Mouse (Mus musculus) MEL (cell line): ENCODE data around the gene Timm8b. TPM values are rescaled to one million over a fixed set of nuclear protein-coding genes. Genes with fewer than 3 reads are reported as not detected.

Source experiments
- DNase-seq: peaks from one replicate; pipeline ENCODE4 v3.0.0; 2011; ENCODE audit warnings: low read depth, low spot score
- H3K27ac ChIP-seq: 2 replicates; pipeline ENCODE4 v1.5.1; 2012; ENCODE audit warnings: low read depth, mild to moderate bottlenecking, control low read depth, low read length, moderate library complexity; ENCODE audit not compliant: control insufficient read depth
- H3K27me3 ChIP-seq, 2 experiments: fragments of 150-350 bp in 1 of 2; sonication (generic) in 1 of 2; 2 replicates each; pipeline ENCODE4 v1.6.1; 2012; ENCODE audit warnings: low read length in 2 of 2, mild to moderate bottlenecking in 2 of 2, improper control_type of control experiment in 1 of 2, moderate library complexity in 1 of 2; ENCODE audit not compliant: insufficient read depth in 2 of 2, control insufficient read depth in 1 of 2
- H3K36me3 ChIP-seq, 2 experiments: 2 replicates each; pipeline ENCODE4 v1.6.1; 2012 to 2014; ENCODE audit warnings: low read length in 2 of 2, improper control_type of control experiment in 1 of 2, inconsistent platforms in 1 of 2, mild to moderate bottlenecking in 1 of 2; ENCODE audit not compliant: insufficient read depth in 2 of 2, control insufficient read depth in 1 of 2
- H3K4me1 ChIP-seq, 2 experiments: fragments of 150-350 bp in 1 of 2; sonication (generic) in 1 of 2; 2 replicates each; pipeline ENCODE4 v1.6.1; 2012; ENCODE audit warnings: low read length in 2 of 2, improper control_type of control experiment in 1 of 2, mild to moderate bottlenecking in 1 of 2; ENCODE audit not compliant: insufficient read depth in 2 of 2, control insufficient read depth in 1 of 2
- H3K4me3 ChIP-seq, 2 experiments: fragments of 150-350 bp in 1 of 2; sonication (generic) in 1 of 2; 2 replicates each; pipeline ENCODE4 v1.5.1; 2012; ENCODE audit warnings: low read depth in 2 of 2, low read length in 2 of 2, mild to moderate bottlenecking in 2 of 2, moderate library complexity in 2 of 2, control low read depth in 1 of 2, improper control_type of control experiment in 1 of 2; ENCODE audit not compliant: control insufficient read depth in 1 of 2, insufficient read depth in 1 of 2
- H3K79me2 ChIP-seq: 2 replicates; pipeline ENCODE4 v1.6.1; 2012; ENCODE audit warnings: mild to moderate bottlenecking, low read length, moderate library complexity; ENCODE audit not compliant: control insufficient read depth, poor library complexity, insufficient read depth
- H3K9ac ChIP-seq: 2 replicates; pipeline ENCODE4 v1.6.1; 2012; ENCODE audit warnings: low read depth, mild to moderate bottlenecking, control low read depth, low read length, moderate library complexity; ENCODE audit not compliant: control insufficient read depth, poor library complexity, severe bottlenecking
- H3K9me3 ChIP-seq: fragments of 150-350 bp; sonication (generic); replicated peaks from 2 replicates; pipeline ENCODE4 v1.6.1; 2012; ENCODE audit warnings: mild to moderate bottlenecking, low read length, improper control_type of control experiment, moderate library complexity; ENCODE audit not compliant: insufficient read depth
- CHD1 ChIP-seq: IDR thresholded peaks from 2 replicates; pipeline ENCODE4 v1.6.1; 2012; ENCODE audit warnings: low read depth, mild to moderate bottlenecking, inconsistent platforms, low read length, improper control_type of control experiment
- CTCF ChIP-seq, 3 experiments: IDR thresholded peaks in 2 of 3; conservative IDR thresholded peaks in 1 of 3; 2 replicates each; pipeline ENCODE4 v1.5.1; 2011 to 2012; ENCODE audit warnings: low read length in 3 of 3, low read depth in 2 of 3, mild to moderate bottlenecking in 2 of 3, improper control_type of control experiment in 1 of 3, inconsistent platforms in 1 of 3, mixed read lengths in 1 of 3, moderate library complexity in 1 of 3; ENCODE audit not compliant: control insufficient read depth in 1 of 3, insufficient read depth in 1 of 3, poor library complexity in 1 of 3, severe bottlenecking in 1 of 3
- E2F4 ChIP-seq: IDR thresholded peaks from 2 replicates; pipeline ENCODE4 v1.6.1; 2011; ENCODE audit warnings: low read depth, low read length, improper control_type of control experiment, borderline replicate concordance
- ELF1 ChIP-seq: IDR thresholded peaks from 2 replicates; pipeline ENCODE4 v1.6.1; 2014; ENCODE audit warnings: low read depth, mild to moderate bottlenecking, inconsistent platforms, low read length, improper control_type of control experiment, moderate library complexity
- GABPA ChIP-seq: IDR thresholded peaks from 2 replicates; pipeline ENCODE4 v1.6.1; 2012; ENCODE audit warnings: low read depth, mild to moderate bottlenecking, inconsistent platforms, low read length, improper control_type of control experiment, moderate library complexity
- HCFC1 ChIP-seq: IDR thresholded peaks from 2 replicates; pipeline ENCODE4 v1.6.1; 2012; ENCODE audit warnings: low read depth, mild to moderate bottlenecking, inconsistent platforms, low read length, improper control_type of control experiment, moderate library complexity
- JUND ChIP-seq: IDR thresholded peaks from 2 replicates; pipeline ENCODE4 v1.6.1; 2011; ENCODE audit warnings: low read depth, mild to moderate bottlenecking, improper control_type of control experiment, low read length
- KAT2A ChIP-seq: conservative IDR thresholded peaks from 2 replicates; pipeline ENCODE4 v1.6.1; 2012; ENCODE audit warnings: low read depth, low read length, improper control_type of control experiment, inconsistent platforms
- MAFK ChIP-seq: IDR thresholded peaks from 2 replicates; pipeline ENCODE4 v1.6.1; 2011; ENCODE audit warnings: low read depth, mild to moderate bottlenecking, low read length, improper control_type of control experiment, borderline replicate concordance
- MAX ChIP-seq: IDR thresholded peaks from 2 replicates; pipeline ENCODE4 v1.6.1; 2011; ENCODE audit warnings: low read length, improper control_type of control experiment
- MEF2A ChIP-seq: IDR thresholded peaks from 2 replicates; pipeline ENCODE4 v1.6.1; 2014; ENCODE audit warnings: low read depth, mild to moderate bottlenecking, inconsistent platforms, low read length, improper control_type of control experiment; ENCODE audit not compliant: poor library complexity, insufficient replicate concordance, severe bottlenecking; ENCODE audit errors: extremely low read depth
- MXI1 ChIP-seq: IDR thresholded peaks from 2 replicates; pipeline ENCODE4 v1.6.1; 2011; ENCODE audit warnings: mild to moderate bottlenecking, low read depth, low read length, improper control_type of control experiment
- MYC ChIP-seq: IDR thresholded peaks from 2 replicates; pipeline ENCODE4 v1.6.1; 2011; ENCODE audit warnings: low read depth, mild to moderate bottlenecking, low read length, improper control_type of control experiment, moderate library complexity
- NELFE ChIP-seq: IDR thresholded peaks from 2 replicates; pipeline ENCODE4 v1.6.1; 2011; ENCODE audit warnings: low read depth, low read length, improper control_type of control experiment
- NRF1 ChIP-seq: IDR thresholded peaks from 2 replicates; pipeline ENCODE4 v1.6.1; 2014; ENCODE audit warnings: low read depth, mild to moderate bottlenecking, inconsistent platforms, low read length, improper control_type of control experiment, moderate library complexity; ENCODE audit not compliant: poor library complexity, insufficient read depth, severe bottlenecking
- POLR2A ChIP-seq, 2 experiments: IDR thresholded peaks; 2 replicates each; pipeline ENCODE4 v1.6.1; 2011 to 2012; ENCODE audit warnings: low read length in 2 of 2, mild to moderate bottlenecking in 2 of 2, control low read depth in 1 of 2, improper control_type of control experiment in 1 of 2, low read depth in 1 of 2, moderate library complexity in 1 of 2; ENCODE audit not compliant: control insufficient read depth in 1 of 2, insufficient read depth in 1 of 2, poor library complexity in 1 of 2
- POLR2AphosphoS2 ChIP-seq: IDR thresholded peaks from 2 replicates; pipeline ENCODE4 v1.6.1; 2011; ENCODE audit warnings: low read length, improper control_type of control experiment
- POLR2AphosphoS5 ChIP-seq: IDR thresholded peaks from 2 replicates; pipeline ENCODE4 v1.6.1; 2012; ENCODE audit warnings: low read depth, borderline replicate concordance, mild to moderate bottlenecking, inconsistent platforms, low read length, moderate library complexity, mixed read lengths
- SIN3A ChIP-seq: IDR thresholded peaks from 2 replicates; pipeline ENCODE4 v1.6.1; 2012; ENCODE audit warnings: low read length, improper control_type of control experiment, inconsistent platforms
- SMC3 ChIP-seq: IDR thresholded peaks from 2 replicates; pipeline ENCODE4 v1.6.1; 2011; ENCODE audit warnings: low read depth, low read length, improper control_type of control experiment
- TBP ChIP-seq: IDR thresholded peaks from 2 replicates; pipeline ENCODE4 v1.8.0; 2011; ENCODE audit warnings: low read depth, low read length, improper control_type of control experiment
- TCF12 ChIP-seq: IDR thresholded peaks from 2 replicates; pipeline ENCODE4 v1.6.1; 2014; ENCODE audit warnings: low read depth, mild to moderate bottlenecking, inconsistent platforms, low read length, improper control_type of control experiment, moderate library complexity
- UBTF ChIP-seq: IDR thresholded peaks from 2 replicates; pipeline ENCODE4 v1.6.1; 2012; ENCODE audit warnings: low read depth, mild to moderate bottlenecking, inconsistent platforms, low read length, improper control_type of control experiment, moderate library complexity, borderline replicate concordance; ENCODE audit not compliant: insufficient read depth
- USF2 ChIP-seq, 2 experiments: IDR thresholded peaks; 2 replicates each; pipeline ENCODE4 v1.6.1; 2011 to 2012; ENCODE audit warnings: improper control_type of control experiment in 2 of 2, low read length in 2 of 2, borderline replicate concordance in 1 of 2, inconsistent platforms in 1 of 2, low read depth in 1 of 2, mild to moderate bottlenecking in 1 of 2; ENCODE audit not compliant: insufficient read depth in 1 of 2
- ZMIZ1 ChIP-seq: IDR thresholded peaks from 2 replicates; pipeline ENCODE4 v1.6.1; 2012; ENCODE audit warnings: low read depth, mild to moderate bottlenecking, inconsistent platforms, low read length, improper control_type of control experiment, moderate library complexity
- polyA plus RNA-seq, 2 experiments: library from polyadenylated mRNA; stranded (reverse) in 1 of 2; unstranded in 1 of 2; fragments of >175 nt in 1 of 2; fragments of >200 nt in 1 of 2; gene quantifications; 2 replicates each; pipeline versions ENCODE4 v1.2.1 to v1.2.4; 2012; ENCODE audit warnings: low replicate concordance in 2 of 2, low read depth in 1 of 2; ENCODE audit not compliant: insufficient read length in 2 of 2, insufficient read depth in 1 of 2, missing spikeins in 1 of 2
- total RNA-seq: library from RNA; depleted of rRNA; stranded (reverse); fragments of 300-350 nt; gene quantifications from 2 replicates; pipeline ENCODE4 v1.2.3, GENCODE M21; 2012; rRNA removed

Timm8b gene
- 227 and 247 TPM in 2 replicates for total RNA-seq
- 100 to 1,000 TPM in 1 of 2 experiments, not detected in 1; 129 TPM for polyA plus RNA-seq

- peak within 1 kb of the TSS; percentile 80 to 88 for H3K4me3 ChIP-seq
- no peaks in the 10 kb centered on the region for H3K9me3 ChIP-seq
- H3K9ac ChIP-seq, result peak within 1 kb of the TSS; percentile 89
- DNase-seq, result peak; percentile 96
- no peak for TF ChIP-seq USF2 (IDR thresholded peaks at IDR 0.05; ENCODE audit: borderline replicate concordance in 1 of 2, insufficient read depth in 1 of 2, low read depth in 1 of 2, low read length in 2 of 2)
- no peak for TF ChIP-seq GABPA
- TF ChIP-seq UBTF, result no peak
- peak; percentile 24; the same call in 1 of the 2 replicates for TF ChIP-seq MAX
- TF ChIP-seq POLR2AphosphoS5, result 0 out of 2 replicates have a peak, but pooled peaks have one; percentile 62
- TF ChIP-seq CTCF (IDR thresholded peaks at IDR 0.05 in 2 of 3, conservative IDR thresholded peaks at IDR 0.05 in 1 of 3; ENCODE audit: control insufficient read depth in 1 of 3, insufficient read depth in 1 of 3, low read depth in 2 of 3, low read length in 3 of 3, poor library complexity in 1 of 3, severe bottlenecking in 1 of 3), result no peak
- TF ChIP-seq ZMIZ1, result peak; percentile 57; the same call in 1 of the 2 replicates
- 0 out of 2 replicates have a peak, but pooled peaks have one; percentile 21 for TF ChIP-seq MYC
- TF ChIP-seq NRF1, result peak; percentile 97
- TF ChIP-seq ELF1, result peak; percentile 87
- peak; percentile 87 for TF ChIP-seq TBP
- peak; percentile 55; the same call in 1 of the 2 replicates for TF ChIP-seq POLR2AphosphoS2
- no peak for TF ChIP-seq MEF2A
- TF ChIP-seq MXI1, result peak; percentile 69
- 0 out of 2 replicates have a peak, but pooled peaks have one; percentile 15 for TF ChIP-seq CHD1
- TF ChIP-seq NELFE, result peak; percentile 95
- no peak for TF ChIP-seq E2F4
- TF ChIP-seq SMC3, result no peak
- TF ChIP-seq JUND, result no peak
- peak in 1 of 2 experiments; percentile 94; a peak in 3 of 4 replicates for TF ChIP-seq POLR2A (IDR thresholded peaks at IDR 0.05; ENCODE audit: control insufficient read depth in 1 of 2, insufficient read depth in 1 of 2, low read depth in 1 of 2, low read length in 2 of 2, poor library complexity in 1 of 2)
- peak; percentile 74 for TF ChIP-seq SIN3A
- TF ChIP-seq HCFC1, result peak; percentile 91
- peak; percentile 13; the same call in 1 of the 2 replicates for TF ChIP-seq TCF12
- peak; percentile 62; the same call in 1 of the 2 replicates for TF ChIP-seq KAT2A
- TF ChIP-seq MAFK, result no peak
- H3K4me1 ChIP-seq, result peaks cover 1 to 23% of the 10 kb centered on the region in 2 experiments; a peak in 2 of 4 replicates
- peaks cover 27 to 28% of the 10 kb centered on the region in 2 experiments for H3K36me3 ChIP-seq
- H3K79me2 ChIP-seq, result peaks cover 49% of the 10 kb centered on the region
- H3K27ac ChIP-seq, result peak within 1 kb of the TSS; percentile 77
- H3K27me3 ChIP-seq, result no peaks in the 10 kb centered on the region
Measured at GRCm38 (mm10) chr9:50603189-50603997, at the start of gene Timm8b, which contains the start of gene Sdhd. Gene Timm8b (plus strand): TSS chr9:50603910. Gene Sdhd (minus strand): TSS chr9:50603812.
